Mouse (Mus musculus) hindbrain, embryonic 14.5 days (tissue): Measurements from ENCODE around the gene Rmnd5b. TPM values are rescaled to one million over a fixed set of nuclear protein-coding genes. Genes with fewer than 3 reads are reported as not detected.
A peak's percentile ranks its signal among the peaks of the same experiment; 100 is the strongest.

ENCODE experiments used
- ATAC-seq: fragments of 200-750 bp; cut with Nextera tagmentation; 2 replicates; pipeline ENCODE4 v1.8.0; 2017; ENCODE audit warnings: moderate number of reproducible peaks, mild to moderate bottlenecking, moderate TSS enrichment, moderate library complexity; ENCODE audit not compliant: low FRiP score
- DNase-seq: peaks from one replicate; pipeline ENCODE4 v3.0.0-alpha.2; 2015; ENCODE audit warnings: low spot score
- H3K27ac ChIP-seq: fragments of 300-500 bp; sonication (generic); 2 replicates; pipeline ENCODE4 v1.5.1; 2014; ENCODE audit warnings: mild to moderate bottlenecking, moderate library complexity
- H3K27me3 ChIP-seq: fragments of 300-500 bp; sonication (generic); 2 replicates; pipeline ENCODE4 v1.6.1; 2014; ENCODE audit warnings: mild to moderate bottlenecking, low read length, mixed read lengths; ENCODE audit not compliant: control insufficient read depth, insufficient read depth
- H3K36me3 ChIP-seq: fragments of 300-500 bp; sonication (generic); replicated peaks from 2 replicates; pipeline ENCODE4 v1.6.1; 2014; ENCODE audit not compliant: control insufficient read depth, insufficient read depth
- H3K4me1 ChIP-seq: fragments of 300-500 bp; sonication (generic); replicated peaks from 2 replicates; pipeline ENCODE4 v1.6.1; 2014; ENCODE audit warnings: antibody characterized with exemption, low read length, mixed read lengths; ENCODE audit not compliant: control insufficient read depth, insufficient read depth
- H3K4me2 ChIP-seq: fragments of 300-500 bp; sonication (generic); replicated peaks from 2 replicates; pipeline ENCODE4 v1.6.1; 2014; ENCODE audit warnings: mild to moderate bottlenecking, moderate library complexity
- H3K4me3 ChIP-seq: fragments of 300-500 bp; sonication (generic); replicated peaks from 2 replicates; pipeline ENCODE4 v1.5.1; 2014; ENCODE audit warnings: mild to moderate bottlenecking, low read length
- H3K9ac ChIP-seq: fragments of 300-500 bp; sonication (generic); 2 replicates; pipeline ENCODE4 v1.6.1; 2014
- H3K9me3 ChIP-seq: fragments of 300-500 bp; sonication (generic); 2 replicates; pipeline ENCODE4 v1.6.1; 2016; ENCODE audit warnings: low read length; ENCODE audit not compliant: control insufficient read depth
- WGBS: fragments of 180-500 bp; shearing (Covaris S2); extraction: QIAGEN DNeasy Blood & Tissue Kit; methylation state at CpG from one replicate; pipeline ENCODE4 v1.1.7; 2014; 5-methylcytosine and 5-hydroxymethylcytosine counted together
- polyA plus RNA-seq: library from polyadenylated mRNA; unstranded; fragments of >200 nt; fragmentation: Nextera tagmentation; extraction: Ambion mirVana; gene quantifications from 2 replicates; pipeline ENCODE4 v1.2.1, GENCODE M21; 2014

Gene Rmnd5b
- polyA plus RNA-seq, 1 experiment from 2014 or later, result 78.4 TPM

GRCm38 (mm10) chr11:51632130-51632753 lies 3.5 kb downstream of the Rmnd5b start:
- no peak for DNase-seq
- H3K9ac ChIP-seq, result no peak overlapping the region
- ATAC-seq, result no peak
- peaks cover 24% of the 10 kb centered on the region for H3K36me3 ChIP-seq
- 89% methylated on average over 6 of the region's 6 CpGs for WGBS
- H3K27ac ChIP-seq, result no peak overlapping the region
- no peaks in the 10 kb centered on the region for H3K27me3 ChIP-seq
- H3K4me3 ChIP-seq, result no peak overlapping the region
- no peaks in the 10 kb centered on the region for H3K9me3 ChIP-seq
- H3K4me1 ChIP-seq, result peaks cover 10% of the 10 kb centered on the region
- no peak overlapping the region for H3K4me2 ChIP-seq

GRCm38 (mm10) chr11:51629651-51630314 lies 5.9 kb downstream of the Rmnd5b start:
- no peak for ATAC-seq
- Histone ChIP-seq H3K27ac (no peak overlapping the region), H3K36me3 (peaks cover 46% of the 10 kb centered on the region), H3K4me1 (peaks cover 6% of the 10 kb centered on the region), H3K4me2 (no peak overlapping the region), H3K4me3 (no peak overlapping the region), H3K27me3 (no peaks in the 10 kb centered on the region), H3K9me3 (no peaks in the 10 kb centered on the region), H3K9ac (no peak overlapping the region)
- no peak for DNase-seq
- WGBS, result 84% methylated on average over 15 of the region's 15 CpGs

GRCm38 (mm10) chr11:51627907-51628306 lies 7.8 kb downstream of the Rmnd5b start:
- Histone ChIP-seq H3K27ac (no peak overlapping the region), H3K9ac (no peak overlapping the region), H3K9me3 (no peaks in the 10 kb centered on the region), H3K4me2 (no peak overlapping the region), H3K36me3 (peaks cover 63% of the 10 kb centered on the region), H3K4me3 (no peak overlapping the region), H3K4me1 (no peaks in the 10 kb centered on the region), H3K27me3 (no peaks in the 10 kb centered on the region)
- no peak for ATAC-seq
- DNase-seq, result no peak
- 89% methylated on average over 8 of the region's 8 CpGs for WGBS

GRCm38 (mm10) chr11:51627425-51627824 lies 8.3 kb downstream of the Rmnd5b start:
- Histone ChIP-seq H3K9ac (no peak overlapping the region), H3K4me1 (no peaks in the 10 kb centered on the region), H3K36me3 (peaks cover 68% of the 10 kb centered on the region), H3K4me2 (no peak overlapping the region), H3K9me3 (no peaks in the 10 kb centered on the region), H3K4me3 (no peak overlapping the region), H3K27me3 (no peaks in the 10 kb centered on the region), H3K27ac (no peak overlapping the region)
- no peak for DNase-seq
- 97% methylated on average over 9 of the region's 9 CpGs for WGBS
- ATAC-seq, result no peak

GRCm38 (mm10) chr11:51625187-51625820 lies 10.4 kb downstream of the Rmnd5b start:
- 80% methylated on average over 5 of the region's 5 CpGs for WGBS
- Histone ChIP-seq H3K4me1 (peaks cover 4% of the 10 kb centered on the region), H3K36me3 (peaks cover 79% of the 10 kb centered on the region), H3K27me3 (no peaks in the 10 kb centered on the region), H3K4me2 (no peak overlapping the region), H3K27ac (no peak overlapping the region), H3K9ac (no peak overlapping the region), H3K4me3 (no peak overlapping the region), H3K9me3 (no peaks in the 10 kb centered on the region)
- ATAC-seq, result no peak
- no peak for DNase-seq

- Histone ChIP-seq H3K4me1 (peaks cover 7% of the 10 kb centered on the region), H3K27ac (no peak overlapping the region), H3K36me3 (peaks cover 63% of the 10 kb centered on the region), H3K4me2 (no peak overlapping the region), H3K9me3 (no peaks in the 10 kb centered on the region), H3K9ac (no peak overlapping the region), H3K27me3 (no peaks in the 10 kb centered on the region), H3K4me3 (no peak overlapping the region)
- DNase-seq, result no peak
- WGBS, result 89% methylated on average over 7 of the region's 7 CpGs
- ATAC-seq, result no peak
Measured at GRCm38 (mm10) chr11:51622971-51623491, 12.7 kb downstream of the Rmnd5b start.

GRCm38 (mm10) chr11:51621776-51622175 lies 13.9 kb downstream of the Rmnd5b start:
- WGBS, result 93% methylated on average over 2 of the region's 2 CpGs
- no peak overlapping the region for H3K4me2 ChIP-seq

GRCm38 (mm10) chr11:51620084-51620483 lies 15.6 kb downstream of the Rmnd5b start:
- ATAC-seq (no peak), DNase-seq (no peak)
- Histone ChIP-seq H3K9me3 (no peaks in the 10 kb centered on the region), H3K4me2 (peak overlapping the region; percentile 89), H3K36me3 (peaks cover 37% of the 10 kb centered on the region), H3K4me1 (peaks cover 13% of the 10 kb centered on the region), H3K4me3 (peak overlapping the region; percentile 59), H3K9ac (peak overlapping the region; percentile 73), H3K27me3 (no peaks in the 10 kb centered on the region), H3K27ac (no peak overlapping the region)
- 1% methylated on average over 11 of the region's 11 CpGs for WGBS

More at GRCm38 (mm10) chr11:51621776-51622175, 13.9 kb downstream of the Rmnd5b start:
- DNase-seq (no peak), ATAC-seq (no peak)
- Histone ChIP-seq H3K27me3 (no peaks in the 10 kb centered on the region), H3K9me3 (no peaks in the 10 kb centered on the region), H3K27ac (no peak overlapping the region), H3K4me3 (no peak overlapping the region), H3K4me1 (peaks cover 7% of the 10 kb centered on the region), H3K36me3 (peaks cover 51% of the 10 kb centered on the region), H3K9ac (no peak overlapping the region)

GRCm38 (mm10) chr11:51619409-51620060 lies 16.2 kb downstream of the Rmnd5b start, which contains the start of gene Nhp2:
Gene Nhp2, plus strand, starts transcription at chr11:51619735.
- ATAC-seq (peak; percentile 94), DNase-seq (peak; percentile 97)
- H3K9me3 ChIP-seq, result no peaks in the 10 kb centered on the region
- peak within 1 kb of the TSS; percentile 73 for H3K9ac ChIP-seq
- no peaks in the 10 kb centered on the region for H3K27me3 ChIP-seq
- H3K4me1 ChIP-seq, result peaks cover 13% of the 10 kb centered on the region
- H3K27ac ChIP-seq, result no peak within 1 kb of the TSS
- peaks cover 31% of the 10 kb centered on the region for H3K36me3 ChIP-seq
- WGBS, result under 1% methylated on average over 51 of the region's 51 CpGs
- H3K4me3 ChIP-seq, result peak within 1 kb of the TSS; percentile 59
- H3K4me2 ChIP-seq, result peak within 1 kb of the TSS; percentile 89
